Mouse (Mus musculus): ENCODE results near the gene Th. TPM values are rescaled to one million over a fixed set of nuclear protein-coding genes. Genes with fewer than 3 reads are reported as not detected.

Th gene
- total RNA-seq, 2 experiments from 2014 or later = 0.62 to 2.1 TPM

GRCm38 (mm10) chr7:142905606-142906005 lies 25.3 kb downstream of the Th start:
- DNase-seq (ENCODE audit: low spot score in 2 of 2) = no peak
- intact Hi-C loops (cut with DNase I) = no loop called here

- intact Hi-C loops (cut with DNase I) = no loop called here
- no peak for DNase-seq (ENCODE audit: low spot score in 2 of 2)
Measured at GRCm38 (mm10) chr7:142904331-142904730, 26.6 kb downstream of the Th start.

GRCm38 (mm10) chr7:142902931-142903330 lies 28.0 kb downstream of the Th start:
- DNase-seq (ENCODE audit: low spot score in 2 of 2) = peak; percentile 18 to 37
- intact Hi-C loops (cut with DNase I) = no loop called here

- intact Hi-C loops (cut with DNase I) = no loop called here
- no peak for DNase-seq (ENCODE audit: low spot score in 2 of 2)
Measured at GRCm38 (mm10) chr7:142901774-142902173, 29.2 kb downstream of the Th start.

- DNase-seq (ENCODE audit: low spot score in 2 of 2) = no peak
- intact Hi-C loops (cut with DNase I) = loop anchor here (10.0 kb wide), 1 partner anchor 235 kb away; no protein-coding TSS in a partner anchor
Measured at GRCm38 (mm10) chr7:142899872-142900271, 31.1 kb downstream of the Th start.

- no peak for DNase-seq (ENCODE audit: low spot score in 2 of 2)
- intact Hi-C loops (cut with DNase I) = loop anchor here (10.0 kb wide), 1 partner anchor 237 kb away; no protein-coding TSS in a partner anchor
Measured at GRCm38 (mm10) chr7:142897471-142897870, 33.5 kb downstream of the Th start.

- intact Hi-C loops (cut with DNase I) = loop anchor here (10.0 kb wide), 1 partner anchor 239 kb away; no protein-coding TSS in a partner anchor
- DNase-seq (ENCODE audit: low spot score in 2 of 2) = no peak
Measured at GRCm38 (mm10) chr7:142895901-142896665, 34.8 kb downstream of the Th start.

- intact Hi-C loops (cut with DNase I) = loop anchor here (10.0 kb wide), 1 partner anchor 239 kb away; no protein-coding TSS in a partner anchor
- DNase-seq (ENCODE audit: low spot score in 2 of 2) = no peak
Measured at GRCm38 (mm10) chr7:142895223-142895840, 35.6 kb downstream of the Th start.

- DNase-seq (ENCODE audit: low spot score in 2 of 2) = peak; percentile 83 to 88
Measured at GRCm38 (mm10) chr7:142894669-142895068, 36.3 kb downstream of the Th start.

GRCm38 (mm10) chr7:142893721-142894639 lies 36.9 kb downstream of the Th start:
- no peak for DNase-seq (ENCODE audit: low spot score in 2 of 2)
- intact Hi-C loops (cut with DNase I) = loop anchor here (1.0 to 10.0 kb wide), 3 partner anchors 24 to 241 kb away; no protein-coding TSS in a partner anchor

More at GRCm38 (mm10) chr7:142894669-142895068, 36.3 kb downstream of the Th start:
- intact Hi-C loops (cut with DNase I) = loop anchor here (1.0 to 10.0 kb wide), 3 partner anchors 24 to 240 kb away; no protein-coding TSS in a partner anchor

- no peak for DNase-seq (ENCODE audit: low spot score in 2 of 2)
- intact Hi-C loops (cut with DNase I) = loop anchor here (5.0 to 10.0 kb wide), 2 partner anchors 194 to 242 kb away; no protein-coding TSS in a partner anchor
Measured at GRCm38 (mm10) chr7:142893296-142893695, 37.6 kb downstream of the Th start.

- DNase-seq (ENCODE audit: low spot score in 2 of 2) = peak in 1 of 2 experiments; percentile 8
- intact Hi-C loops (cut with DNase I) = no loop called here
Measured at GRCm38 (mm10) chr7:142869419-142870163, 61.3 kb downstream of the Th start.

GRCm38 (mm10) chr7:142850681-142851080 lies 80.2 kb downstream of the Th start:
- intact Hi-C loops (cut with DNase I) = loop anchor here (5.0 kb wide), 1 partner anchor 113 kb away; no protein-coding TSS in a partner anchor
- DNase-seq (ENCODE audit: low spot score in 2 of 2) = peak; percentile 28 to 29

Other genes starting within 250 kb of the Th start
- gene Ins2, start 187.7 kb downstream of the Th start, total RNA-seq (2021) = not detected
- not detected for gene Ascl2, start 38.1 kb upstream of the Th start, total RNA-seq (2021)
- under 1 TPM in 1 of 2 experiments, not detected in 1; 0.30 TPM for gene Tspan32, start 73.9 kb upstream of the Th start, total RNA-seq (2021)
- 100 to 1,000 TPM; 367 to 400 TPM for gene Cd81, start 121.6 kb upstream of the Th start, total RNA-seq (2021)
- gene Tssc4, start 138.1 kb upstream of the Th start, total RNA-seq (2021) = 10 to 100 TPM; 41.1 to 50.0 TPM
- gene Trpm5, start 163.5 kb upstream of the Th start, total RNA-seq (2021) = under 1 TPM in 1 of 2 experiments, not detected in 1; 0.19 TPM
- 1 to 10 TPM in 1 of 2 experiments, under 1 TPM in 1; 0.91 to 1.7 TPM for gene Kcnq1, start 175.2 kb upstream of the Th start, total RNA-seq (2021)

All from left cerebral cortex, postnatal 14 days (tissue).